Mouse (Mus musculus) ES-E14 (cell line): ENCODE results near the gene Scap. TPM values are rescaled to one million over a fixed set of nuclear protein-coding genes. Genes with fewer than 3 reads are reported as not detected.

Experiments
- DNase-seq: peaks from one replicate; pipeline ENCODE4 v3.0.0-alpha.2; 2013; ENCODE audit warnings: low read depth, low spot score
- H3K27ac ChIP-seq: 2 replicates; pipeline ENCODE4 v1.5.1; 2012; ENCODE audit warnings: low read depth, mild to moderate bottlenecking, low read length, moderate library complexity, mixed read lengths; ENCODE audit not compliant: poor library complexity, insufficient read depth, severe bottlenecking
- H3K36me3 ChIP-seq: 2 replicates; pipeline ENCODE4 v1.6.1; 2012; ENCODE audit warnings: mild to moderate bottlenecking, low read length, moderate library complexity, mixed read lengths; ENCODE audit not compliant: control insufficient read depth, poor library complexity, insufficient read depth, severe bottlenecking
- H3K4me1 ChIP-seq, 2 experiments: fragments of 150-350 bp in 1 of 2; sonication (generic) in 1 of 2; 2 replicates each; pipeline ENCODE4 v1.6.1; 2012; ENCODE audit warnings: low read length in 2 of 2, mild to moderate bottlenecking in 1 of 2, mixed read lengths in 1 of 2; ENCODE audit not compliant: control insufficient read depth in 2 of 2, insufficient read depth in 2 of 2, poor library complexity in 1 of 2
- H3K4me3 ChIP-seq, 2 experiments: fragments of 150-350 bp in 1 of 2; sonication (generic) in 1 of 2; 2 replicates each; pipeline ENCODE4 v1.5.1; 2012; ENCODE audit warnings: low read length in 2 of 2, low read depth in 1 of 2, mild to moderate bottlenecking in 1 of 2, mixed read lengths in 1 of 2; ENCODE audit not compliant: insufficient read depth in 1 of 2, poor library complexity in 1 of 2, severe bottlenecking in 1 of 2
- H3K9ac ChIP-seq: 2 replicates; pipeline ENCODE4 v1.6.1; 2012; ENCODE audit warnings: low read depth, mild to moderate bottlenecking, low read length, mixed read lengths; ENCODE audit not compliant: poor library complexity, insufficient read depth, severe bottlenecking
- H3K9me3 ChIP-seq: fragments of 150-350 bp; sonication (generic); 2 replicates; pipeline ENCODE4 v1.6.1; 2012; ENCODE audit warnings: low read depth, mild to moderate bottlenecking, low read length; ENCODE audit not compliant: control insufficient read depth, insufficient read depth
- CHD2 ChIP-seq: IDR thresholded peaks from 2 replicates; pipeline ENCODE4 v1.6.1; 2014; ENCODE audit warnings: mild to moderate bottlenecking, low read depth, low read length, inconsistent platforms
- HCFC1 ChIP-seq: IDR thresholded peaks from 2 replicates; pipeline ENCODE4 v1.6.1; 2012; ENCODE audit warnings: low read length, inconsistent platforms, borderline replicate concordance; ENCODE audit not compliant: insufficient read depth
- MAFK ChIP-seq: IDR thresholded peaks from 2 replicates; pipeline ENCODE4 v1.6.1; 2014; ENCODE audit warnings: mild to moderate bottlenecking, low read depth, low read length, inconsistent platforms; ENCODE audit not compliant: insufficient read depth
- ZC3H11A ChIP-seq: IDR thresholded peaks from 2 replicates; pipeline ENCODE4 v1.6.1; 2012; ENCODE audit warnings: low read depth, mild to moderate bottlenecking, inconsistent platforms, low read length, borderline replicate concordance
- ZNF384 ChIP-seq: IDR thresholded peaks from 2 replicates; pipeline ENCODE4 v1.6.1; 2012; ENCODE audit warnings: low read depth, low read length, inconsistent platforms
- in situ Hi-C, 2 experiments: fragments of 600-800 bp; cut with MboI; formaldehyde crosslinking; loops; one replicate each; pipeline ENCODE4 v1.15.1; 2025; ENCODE audit warnings: low sequenced_read_pairs in 2 of 2, inconsistent platforms in 1 of 2; ENCODE audit not compliant: unreplicated experiment in 2 of 2
- total RNA-seq: library from RNA; depleted of rRNA; stranded (reverse); fragments of 300-350 nt; gene quantifications from 2 replicates; pipeline ENCODE4 v1.2.3, GENCODE M21; 2012

The Scap gene
- total RNA-seq, 1 experiment: 67.7 TPM

DNA sequence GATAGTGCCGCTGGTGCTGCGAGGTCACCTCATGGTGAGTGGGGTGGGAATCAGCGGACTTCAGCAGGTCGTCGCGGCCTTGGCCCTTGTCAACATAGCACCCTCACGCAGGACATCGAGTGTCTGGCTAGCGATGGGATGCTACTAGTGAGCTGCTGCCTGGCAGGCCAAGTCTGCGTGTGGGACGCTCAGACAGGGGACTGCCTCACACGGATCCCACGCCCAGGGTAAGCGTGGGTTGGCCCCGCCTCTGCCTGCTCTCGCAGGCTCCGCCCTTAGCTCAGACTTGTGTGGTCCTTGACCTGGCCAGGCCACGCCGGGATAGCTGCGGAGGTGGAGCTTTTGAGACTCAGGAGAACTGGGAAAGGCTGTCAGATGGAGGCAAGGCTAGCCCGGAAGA, 47.6 kb downstream of the Scap start:
- Histone ChIP-seq H3K27ac (no peak overlapping the region), H3K9ac (no peak overlapping the region), H3K4me3 (peak overlapping the region; percentile 49 to 52; a peak in 3 of 4 replicates), H3K9me3 (no peaks in the 10 kb centered on the region), H3K36me3 (peaks cover 33% of the 10 kb centered on the region), H3K4me1 (peaks cover 0 to 6% of the 10 kb centered on the region in 2 experiments; a peak in 1 of 4 replicates)
- DNase-seq: peak; percentile 25
- TF ChIP-seq HCFC1 (no peak), MAFK (no peak), ZNF384 (no peak), ZC3H11A (no peak), CHD2 (no peak)
- in situ Hi-C loops: no loop called here

- TF ChIP-seq CHD2 (no peak), ZNF384 (no peak), HCFC1 (no peak), MAFK (no peak), ZC3H11A (no peak)
- no peak for DNase-seq
- peaks cover 0 to 6% of the 10 kb centered on the region in 2 experiments; a peak in 1 of 4 replicates for H3K4me1 ChIP-seq
- H3K4me3 ChIP-seq: peak overlapping the region; percentile 49 to 52; a peak in 2 of 4 replicates
- no peak overlapping the region for H3K9ac ChIP-seq
- peaks cover 38% of the 10 kb centered on the region for H3K36me3 ChIP-seq
- in situ Hi-C loops: no loop called here
- H3K9me3 ChIP-seq: no peaks in the 10 kb centered on the region
- no peak overlapping the region for H3K27ac ChIP-seq
Measured at GRCm38 (mm10) chr9:110381292-110381691, 48.2 kb downstream of the Scap start.

DNA sequence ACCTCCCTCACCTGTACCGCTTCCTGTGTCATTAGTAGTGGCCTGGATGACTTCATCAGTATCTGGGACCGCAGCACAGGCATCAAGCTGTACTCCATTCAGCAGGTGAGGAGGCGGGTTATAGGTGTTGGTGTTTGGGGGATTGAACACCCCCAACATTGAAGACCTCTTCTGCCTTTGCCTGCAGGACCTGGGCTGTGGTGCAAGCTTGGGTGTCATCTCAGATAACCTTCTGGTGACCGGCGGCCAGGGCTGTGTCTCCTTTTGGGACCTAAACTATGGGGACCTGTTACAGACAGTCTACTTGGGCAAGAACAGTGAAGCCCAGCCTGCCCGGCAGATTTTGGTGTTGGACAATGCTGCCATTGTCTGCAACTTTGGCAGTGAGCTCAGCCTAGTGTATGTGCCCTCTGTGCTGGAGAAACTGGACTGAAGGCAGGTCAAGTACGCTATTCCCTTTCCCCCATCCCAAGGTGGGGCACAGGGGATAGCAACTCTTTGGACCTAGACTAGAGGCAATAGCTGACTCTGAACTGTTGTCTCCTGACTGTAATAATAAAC, 51.4 kb downstream of the Scap start:
- DNase-seq: no peak
- H3K36me3 ChIP-seq: peaks cover 63% of the 10 kb centered on the region
- H3K4me3 ChIP-seq: no peak overlapping the region
- in situ Hi-C loops: no loop called here
- no peaks in the 10 kb centered on the region for H3K9me3 ChIP-seq
- no peak overlapping the region for H3K27ac ChIP-seq
- H3K4me1 ChIP-seq: peaks cover 0 to 6% of the 10 kb centered on the region in 2 experiments; a peak in 1 of 4 replicates
- H3K9ac ChIP-seq: no peak overlapping the region
- no peak for TF ChIP-seq ZNF384
- no peak for TF ChIP-seq ZC3H11A
- TF ChIP-seq CHD2: no peak
- TF ChIP-seq MAFK: no peak

DNA sequence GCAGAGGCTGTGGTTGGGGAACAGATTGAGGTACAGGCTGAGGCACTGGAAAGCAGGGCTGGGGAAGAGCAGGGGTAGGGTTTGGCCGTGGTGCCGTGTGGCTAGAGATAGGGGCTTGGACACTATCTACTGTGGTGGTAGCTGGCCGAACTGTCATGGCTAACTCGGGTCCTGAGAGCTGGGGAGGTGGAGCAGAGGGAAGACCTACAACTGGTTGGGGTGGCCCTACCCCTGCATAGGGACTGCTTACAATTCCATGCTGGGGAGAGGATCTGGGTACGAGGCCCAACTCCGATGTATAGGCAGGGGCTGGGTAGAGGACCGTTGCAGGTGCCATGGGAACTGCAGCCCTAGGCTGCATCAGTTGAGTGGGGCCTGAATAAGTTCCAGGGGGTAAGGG, 54.9 kb downstream of the Scap start:
- no peaks in the 10 kb centered on the region for H3K9me3 ChIP-seq
- H3K36me3 ChIP-seq: peaks cover 83% of the 10 kb centered on the region
- in situ Hi-C loops: no loop called here
- no peak for DNase-seq
- H3K9ac ChIP-seq: no peak overlapping the region
- TF ChIP-seq HCFC1: no peak
- no peak for TF ChIP-seq ZC3H11A
- TF ChIP-seq CHD2: no peak
- no peak for TF ChIP-seq MAFK
- TF ChIP-seq ZNF384: no peak
- H3K27ac ChIP-seq: no peak overlapping the region
- no peaks in the 10 kb centered on the region for H3K4me1 ChIP-seq
- no peak overlapping the region for H3K4me3 ChIP-seq
